ENCODE assay signal across 9 mouse cellular contexts in the genomic region with DNA sequence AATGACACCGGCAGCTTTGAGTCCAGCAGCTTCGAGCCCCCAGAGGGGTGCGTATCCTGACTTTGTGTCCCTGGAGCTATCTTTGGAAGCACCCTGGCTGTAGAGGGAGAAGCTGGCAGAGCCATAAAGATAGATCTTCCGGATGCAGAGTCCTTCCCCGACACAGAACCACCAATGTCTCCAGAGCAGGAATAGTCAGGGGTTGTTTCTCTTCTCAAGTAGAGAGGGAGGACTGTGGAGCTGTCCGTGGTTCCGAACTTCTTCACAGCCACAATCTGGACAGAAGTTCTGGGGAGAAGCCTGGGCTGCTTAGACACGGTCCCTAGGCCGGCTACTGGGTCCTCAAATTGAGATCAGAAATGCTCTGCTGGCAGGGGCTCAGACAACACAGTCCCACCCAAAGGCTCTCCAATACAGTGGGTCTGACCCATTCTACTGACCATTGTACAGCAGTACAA. TPM values are rescaled to one million over a fixed set of nuclear protein-coding genes. Genes with fewer than 3 reads are reported as not detected.
DNase-seq lines count a peak whose midpoint lies in the region; ATAC-seq and TF ChIP-seq lines count a peak whose summit lies in the region.
"Had no signal": no experiment of that assay in that cellular context is flagged by ENCODE, and none has a peak within 500 bp of the region (broad histone marks: within the 10 kb centered on the region; RNA-seq: fewer than 3 reads in every experiment).

No protein-coding gene starts in this region.

- peaks cover 26% of the 10 kb centered on the region for H3K4me1 ChIP-seq in heart, embryonic 12.5 days (replicated peaks)
- peaks cover 6% of the 10 kb centered on the region; the same call in 1 of the 2 replicates for H3K4me1 ChIP-seq in heart, postnatal 0 days (ENCODE audit: control insufficient read depth, insufficient read depth)

- peak overlapping the region; percentile 74 for H3K4me2 ChIP-seq in heart, embryonic 12.5 days
- H3K4me2 ChIP-seq in heart, postnatal 0 days (ENCODE audit: low read depth, low read length), result peak overlapping the region; percentile 48

- H3K9me3 ChIP-seq in heart, embryonic 12.5 days (replicated peaks), result no peaks in the 10 kb centered on the region
- no peaks in the 10 kb centered on the region for H3K9me3 ChIP-seq in heart, postnatal 0 days (replicated peaks; ENCODE audit: control insufficient read depth, low read length)

- no peak for ATAC-seq in heart, embryonic 12.5 days (ENCODE audit: insufficient number of reproducible peaks, low FRiP score)
- ATAC-seq in Patski, result peak; percentile 30
- peak; percentile 24; the same call in 1 of the 2 replicates for ATAC-seq in heart, postnatal 0 days (ENCODE audit: insufficient read depth, low read depth)
- ATAC-seq in megakaryocyte-erythroid progenitor cell, adult 5-6 weeks (replicated peaks; ENCODE audit: low FRiP score, low TSS enrichment, poor library complexity, severe bottlenecking), result peak; percentile 24; the same call in 1 of the 2 replicates
- no peak for ATAC-seq in erythroblast, adult 5-6 weeks (replicated peaks; ENCODE audit: low FRiP score, poor library complexity, severe bottlenecking)

- POLR2A ChIA-PET in Patski (lab: Charles Lee), result no interaction called here

- TF ChIP-seq EP300 in heart, postnatal 0 days (IDR thresholded peaks at IDR 0.05; ENCODE audit: low read depth), result no peak

- no peak for DNase-seq in heart, postnatal 36 days
- DNase-seq in Patski (ENCODE audit: low read depth, low spot score), result no peak
- DNase-seq in heart, postnatal 0 days (ENCODE audit: low spot score), result peak; percentile 22
- DNase-seq in frontal cortex, postnatal 14 days (ENCODE audit: low spot score in 2 of 2), result no peak
- DNase-seq in cerebellum, adult 9-11 months, result no peak

- in situ Hi-C loops in Patski (cut with MboI; ENCODE audit: low pct_unique_long_range_greater_than_20kb), result no loop called here

- H3K27me3 ChIP-seq in heart, embryonic 12.5 days (replicated peaks), result peaks cover 64% of the 10 kb centered on the region
- H3K27me3 ChIP-seq in Patski, result peaks cover 41% of the 10 kb centered on the region
- H3K27me3 ChIP-seq in heart, postnatal 0 days (ENCODE audit: control insufficient read depth, insufficient read depth, low read length), result peaks cover 52% of the 10 kb centered on the region

- intact Hi-C loops in heart, postnatal 36 days (cut with DNase I), result no loop called here

- WGBS in heart, embryonic 12.5 days, result 8% methylated on average over 9 of the region's 9 CpGs
- WGBS in heart, postnatal 0 days, result 9% methylated on average over 9 of the region's 9 CpGs

- CTCF ChIA-PET in Patski (lab: Charles Lee), result interaction anchor here (1.7 kb wide), 1 partner anchor 12 kb away, joined by 6 read pairs; no protein-coding TSS in a partner anchor

- no peak overlapping the region for H3K9ac ChIP-seq in heart, embryonic 12.5 days
- no peak overlapping the region for H3K9ac ChIP-seq in heart, postnatal 0 days (replicated peaks; ENCODE audit: low read depth, low read length)

- peak overlapping the region; percentile 41 for H3K4me3 ChIP-seq in heart, embryonic 12.5 days
- H3K4me3 ChIP-seq in heart, postnatal 0 days (ENCODE audit: low read depth, low read length), result peak overlapping the region; percentile 32

- H3K36me3 ChIP-seq in heart, embryonic 12.5 days, result peaks cover 16% of the 10 kb centered on the region
- peaks cover 17% of the 10 kb centered on the region for H3K36me3 ChIP-seq in heart, postnatal 0 days (replicated peaks; ENCODE audit: control insufficient read depth, insufficient read depth, low read length)

- no peak overlapping the region for H3K27ac ChIP-seq in heart, embryonic 12.5 days (ENCODE audit: poor library complexity, severe bottlenecking)
- no peak overlapping the region for H3K27ac ChIP-seq in heart, postnatal 0 days (ENCODE audit: low read depth)

- TF ChIP-seq CTCF in Patski (IDR thresholded peaks at IDR 0.05), result no peak
- TF ChIP-seq CTCF in heart, postnatal 0 days (IDR thresholded peaks at IDR 0.05; ENCODE audit: low read depth), result no peak

RNA-seq across cellular contexts. Expression of a gene that starts 0.4 kb away (rescaled TPM):
- 0.38 TPM in 1 of 2 replicates, not detected in the other for polyA plus RNA-seq in heart, embryonic 12.5 days (2016; fragmentation: Nextera tagmentation; extraction: Ambion mirVana)
- not detected for total RNA-seq in heart, postnatal 36 days (2021)
- not detected for polyA plus RNA-seq in Patski (2021)
- total RNA-seq in heart, postnatal 0 days (2014; rRNA removed; ENCODE audit: low replicate concordance), result not detected in 2 replicates
- not detected in 2 replicates for polyA plus RNA-seq in heart, postnatal 0 days (2015; fragmentation: Nextera tagmentation; extraction: Ambion mirVana)
- not detected in 2 replicates for total RNA-seq in megakaryocyte-erythroid progenitor cell, adult 5-6 weeks (2014; fragmentation: Nextera tagmentation)
- total RNA-seq in megakaryocyte-erythroid progenitor cell, adult 5-6 weeks (2017), result not detected in 2 replicates
- not detected in 2 replicates for total RNA-seq in erythroblast, adult 5-6 weeks (2015; ENCODE audit: low replicate concordance)
- not detected in 2 replicates for total RNA-seq in erythroblast, adult 5-6 weeks (2017; ENCODE audit: low replicate concordance)
- total RNA-seq: monocyte, adult 5-6 weeks had no signal

RNA-seq across cellular contexts. Expression of a gene that starts 15.1 kb away (rescaled TPM):
- polyA plus RNA-seq in heart, embryonic 12.5 days (2016; fragmentation: Nextera tagmentation; extraction: Ambion mirVana), result 66.8 and 68.8 TPM in 2 replicates
- total RNA-seq in heart, postnatal 36 days (2021), result 10 to 100 TPM; 50.7 to 52.0 TPM
- polyA plus RNA-seq in Patski (2021), result 162 TPM
- total RNA-seq in heart, postnatal 0 days (2014; rRNA removed; ENCODE audit: low replicate concordance), result 157 and 202 TPM in 2 replicates
- polyA plus RNA-seq in heart, postnatal 0 days (2015; fragmentation: Nextera tagmentation; extraction: Ambion mirVana), result 80.1 and 83.0 TPM in 2 replicates
- 13.3 and 22.0 TPM in 2 replicates for total RNA-seq in megakaryocyte-erythroid progenitor cell, adult 5-6 weeks (2014; fragmentation: Nextera tagmentation)
- 30.0 and 40.1 TPM in 2 replicates for total RNA-seq in megakaryocyte-erythroid progenitor cell, adult 5-6 weeks (2017)
- total RNA-seq in erythroblast, adult 5-6 weeks (2015; ENCODE audit: low replicate concordance), result 9.4 and 11.1 TPM in 2 replicates
- 10.7 and 12.7 TPM in 2 replicates for total RNA-seq in erythroblast, adult 5-6 weeks (2017; ENCODE audit: low replicate concordance)

RNA-seq across cellular contexts. Expression of a gene that starts 22.5 kb away (rescaled TPM):
- 12.8 and 12.9 TPM in 2 replicates for polyA plus RNA-seq in heart, embryonic 12.5 days (2016; fragmentation: Nextera tagmentation; extraction: Ambion mirVana)
- 100 to 1,000 TPM; 249 to 297 TPM for total RNA-seq in heart, postnatal 36 days (2021)
- polyA plus RNA-seq in Patski (2021), result not detected
- total RNA-seq in heart, postnatal 0 days (2014; rRNA removed; ENCODE audit: low replicate concordance), result 4.2 and 8.8 TPM in 2 replicates
- 16.4 and 16.5 TPM in 2 replicates for polyA plus RNA-seq in heart, postnatal 0 days (2015; fragmentation: Nextera tagmentation; extraction: Ambion mirVana)
- not detected in 2 replicates for total RNA-seq in megakaryocyte-erythroid progenitor cell, adult 5-6 weeks (2014; fragmentation: Nextera tagmentation)
- not detected in 2 replicates for total RNA-seq in megakaryocyte-erythroid progenitor cell, adult 5-6 weeks (2017)
- total RNA-seq in erythroblast, adult 5-6 weeks (2015; ENCODE audit: low replicate concordance), result not detected in 2 replicates
- not detected in 2 replicates for total RNA-seq in erythroblast, adult 5-6 weeks (2017; ENCODE audit: low replicate concordance)
- total RNA-seq: monocyte, adult 5-6 weeks had no signal

RNA-seq across cellular contexts. Expression of a gene that starts 31.0 kb away (rescaled TPM):
- polyA plus RNA-seq in heart, embryonic 12.5 days (2016; fragmentation: Nextera tagmentation; extraction: Ambion mirVana), result 0.39 and 0.47 TPM in 2 replicates
- total RNA-seq in heart, postnatal 36 days (2021), result not detected
- 0.06 TPM for polyA plus RNA-seq in Patski (2021)
- total RNA-seq in heart, postnatal 0 days (2014; rRNA removed; ENCODE audit: low replicate concordance), result not detected in 2 replicates
- 0.08 and 0.18 TPM in 2 replicates for polyA plus RNA-seq in heart, postnatal 0 days (2015; fragmentation: Nextera tagmentation; extraction: Ambion mirVana)
- total RNA-seq in megakaryocyte-erythroid progenitor cell, adult 5-6 weeks (2014; fragmentation: Nextera tagmentation), result not detected in 2 replicates
- total RNA-seq in megakaryocyte-erythroid progenitor cell, adult 5-6 weeks (2017), result not detected in 2 replicates
- not detected in 2 replicates for total RNA-seq in erythroblast, adult 5-6 weeks (2015; ENCODE audit: low replicate concordance)
- not detected in 2 replicates for total RNA-seq in erythroblast, adult 5-6 weeks (2017; ENCODE audit: low replicate concordance)
- total RNA-seq: monocyte, adult 5-6 weeks had no signal

RNA-seq across cellular contexts. Expression of a gene that starts 32.9 kb away (rescaled TPM):
- polyA plus RNA-seq in heart, embryonic 12.5 days (2016; fragmentation: Nextera tagmentation; extraction: Ambion mirVana), result not detected in 2 replicates
- total RNA-seq in heart, postnatal 36 days (2021), result not detected
- not detected for polyA plus RNA-seq in Patski (2021)
- not detected in 2 replicates for total RNA-seq in heart, postnatal 0 days (2014; rRNA removed; ENCODE audit: low replicate concordance)
- polyA plus RNA-seq in heart, postnatal 0 days (2015; fragmentation: Nextera tagmentation; extraction: Ambion mirVana), result not detected in 2 replicates
- not detected in 2 replicates for total RNA-seq in megakaryocyte-erythroid progenitor cell, adult 5-6 weeks (2014; fragmentation: Nextera tagmentation)
- total RNA-seq in megakaryocyte-erythroid progenitor cell, adult 5-6 weeks (2017), result not detected in 2 replicates
- not detected in 2 replicates for total RNA-seq in erythroblast, adult 5-6 weeks (2015; ENCODE audit: low replicate concordance)
- 0.70 TPM in 1 of 2 replicates, not detected in the other for total RNA-seq in erythroblast, adult 5-6 weeks (2017; ENCODE audit: low replicate concordance)
- total RNA-seq: monocyte, adult 5-6 weeks had no signal

Comparison
In these comparisons a context has a peak if more than half of its experiments do, and no peak if none do; other contexts are left out.
1. ATAC-seq: peak in Patski (single experiment), heart, postnatal 0 days (single experiment) and megakaryocyte-erythroid progenitor cell, adult 5-6 weeks (single experiment); none in heart, embryonic 12.5 days (single experiment) and erythroblast, adult 5-6 weeks (single experiment).
2. RNA of a gene that starts 22.5 kb away (total RNA-seq): 249 to 297 TPM in heart, postnatal 36 days; 4.2 to 8.8 TPM in heart, postnatal 0 days, not detected in megakaryocyte-erythroid progenitor cell, adult 5-6 weeks and not detected in erythroblast, adult 5-6 weeks; every median in the first group is over 10 times any median in the second.